Mouse (Mus musculus): Measurements from ENCODE around the gene Epsti1.

DNA sequence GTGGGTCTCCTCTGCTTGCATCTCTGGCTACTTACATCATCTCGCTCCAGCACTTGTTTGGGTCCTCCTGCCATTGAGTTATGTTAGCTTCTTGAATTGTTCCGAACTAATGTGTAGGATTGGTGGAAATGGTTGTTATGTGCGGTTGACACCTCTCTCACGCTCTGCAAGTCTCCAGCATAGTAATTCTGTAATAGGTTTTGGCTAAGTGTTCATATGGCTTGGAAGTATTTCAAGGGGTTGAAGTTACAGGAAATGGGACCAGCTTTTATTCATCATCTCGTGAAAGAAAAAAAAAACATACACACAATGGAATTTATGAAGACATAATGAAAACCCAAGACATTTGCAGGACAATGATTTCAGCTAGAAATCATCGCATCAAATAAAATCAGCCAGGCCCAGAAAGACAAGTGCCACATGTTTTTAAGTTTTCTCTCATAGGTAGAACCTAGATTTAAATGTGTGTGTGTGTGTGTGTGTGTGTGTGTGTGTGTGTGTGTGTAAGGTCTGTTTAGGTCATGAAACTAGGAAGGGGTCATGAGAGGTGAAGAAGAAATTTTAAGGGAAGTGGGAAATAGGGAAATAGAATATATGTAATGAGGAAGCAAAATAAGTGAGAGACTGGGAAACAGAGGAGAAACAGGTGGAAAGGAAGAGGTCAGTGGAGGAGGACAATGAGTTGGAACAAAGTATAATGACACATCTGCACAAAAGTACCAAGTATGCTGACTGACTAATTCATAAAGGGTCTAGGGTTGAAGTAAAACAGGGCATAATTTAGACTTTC, 19.2 kb downstream of the Epsti1 start:
- TF ChIP-seq CTCF (IDR thresholded peaks at IDR 0.05; ENCODE audit: low read depth) (no peak), EP300 (IDR thresholded peaks at IDR 0.05; ENCODE audit: low read depth) (no peak)

Data from heart, postnatal 0 days (tissue).